Mouse (Mus musculus) heart, adult 10 weeks (tissue): Measurements from ENCODE around the gene Shisa4. TPM values are rescaled to one million over a fixed set of nuclear protein-coding genes. Genes with fewer than 3 reads are reported as not detected.

Experiments
- polyA plus RNA-seq: library from polyadenylated mRNA; stranded (reverse); fragments of 350-450 nt; fragmentation: Illumina TruSeq; extraction: RNeasy Lipid Tissue Mini Kit (QIAGEN cat#74804); gene quantifications from one replicate; pipeline ENCODE4 v1.2.3, GENCODE M21; 2014; ENCODE audit warnings: low read depth, low replicate concordance

The Shisa4 gene
- polyA plus RNA-seq = 7.9 TPM

GRCm38 (mm10) chr1:135374868-135375581 is at the start of gene Shisa4:
Gene Shisa4, minus strand, starts transcription at chr1:135375237.

GRCm38 (mm10) chr1:135324571-135324970 is 50.5 kb downstream of the Shisa4 start, which contains the start of gene Lmod1:
Gene Lmod1, plus strand, starts transcription at chr1:135324807.

Other genes starting within 250 kb of the Shisa4 start
- 0.86 TPM for gene Ptpn7, start 242.5 kb downstream of the Shisa4 start, polyA plus RNA-seq
- 28.0 TPM for gene Arl8a, start 228.4 kb downstream of the Shisa4 start, polyA plus RNA-seq
- gene Gpr37l1, start 207.6 kb downstream of the Shisa4 start, polyA plus RNA-seq = 1.2 TPM
- gene Elf3, start 116.7 kb downstream of the Shisa4 start, polyA plus RNA-seq = not detected
- 30.7 TPM for gene Rnpep, start 91.2 kb downstream of the Shisa4 start, polyA plus RNA-seq
- gene Timm17a, start 61.5 kb downstream of the Shisa4 start, polyA plus RNA-seq = 236 TPM
- 5.8 TPM for gene Lmod1, start 50.4 kb downstream of the Shisa4 start, polyA plus RNA-seq
- gene Ipo9, start 55.3 kb upstream of the Shisa4 start, polyA plus RNA-seq = 23.4 TPM
- gene Nav1, start 232.1 kb upstream of the Shisa4 start, polyA plus RNA-seq = 17.4 TPM